Mouse (Mus musculus): ENCODE data around the gene Ewsr1. TPM values are rescaled to one million over a fixed set of nuclear protein-coding genes. Genes with fewer than 3 reads are reported as not detected.
"Not testable (repeated sequence)": the region's sequence is repeated elsewhere in the genome, so short reads cannot be mapped to it uniquely, and the experiment has no call there.

The Ewsr1 gene
- polyA plus RNA-seq, 1 experiment from 2014 or later: 949 TPM

- H3K4me1 ChIP-seq: peaks cover 19% of the 10 kb centered on the region
- 73% methylated on average over 5 of the region's 5 CpGs for WGBS
- H3K27me3 ChIP-seq: no peaks in the 10 kb centered on the region
- no peak overlapping the region for H3K4me3 ChIP-seq
- H3K4me2 ChIP-seq (replicated peaks): peak overlapping the region; percentile 14; the same call in 1 of the 2 replicates
- no peak overlapping the region for H3K27ac ChIP-seq
- H3K9ac ChIP-seq: no peak overlapping the region
- H3K9me3 ChIP-seq: no peaks in the 10 kb centered on the region
- ATAC-seq (ENCODE audit: insufficient number of reproducible peaks, insufficient read depth, low FRiP score, low TSS enrichment): no peak
- H3K36me3 ChIP-seq: peaks cover 20% of the 10 kb centered on the region
Measured at GRCm38 (mm10) chr11:5095877-5096276, 3.2 kb downstream of the Ewsr1 start.

GRCm38 (mm10) chr11:5091706-5092105 is 7.4 kb downstream of the Ewsr1 start:
- Histone ChIP-seq H3K9me3 (no peaks in the 10 kb centered on the region), H3K4me2 (replicated peaks) (no peak overlapping the region), H3K36me3 (peaks cover 54% of the 10 kb centered on the region), H3K4me3 (no peak overlapping the region), H3K27ac (no peak overlapping the region), H3K27me3 (no peaks in the 10 kb centered on the region), H3K9ac (no peak overlapping the region), H3K4me1 (peaks cover 5% of the 10 kb centered on the region)
- no peak for ATAC-seq (ENCODE audit: insufficient number of reproducible peaks, insufficient read depth, low FRiP score, low TSS enrichment)
- 61% methylated on average over 2 of the region's 2 CpGs for WGBS

GRCm38 (mm10) chr11:5089147-5089546 is 9.9 kb downstream of the Ewsr1 start:
- H3K36me3 ChIP-seq: peaks cover 80% of the 10 kb centered on the region
- H3K27ac ChIP-seq: no peak overlapping the region
- no peak overlapping the region for H3K9ac ChIP-seq
- WGBS: 98% methylated on average over 1 of the region's 1 CpGs
- H3K4me1 ChIP-seq: no peaks in the 10 kb centered on the region
- no peaks in the 10 kb centered on the region for H3K9me3 ChIP-seq
- no peak overlapping the region for H3K4me3 ChIP-seq
- no peak for ATAC-seq (ENCODE audit: insufficient number of reproducible peaks, insufficient read depth, low FRiP score, low TSS enrichment)
- no peaks in the 10 kb centered on the region for H3K27me3 ChIP-seq
- no peak overlapping the region for H3K4me2 ChIP-seq (replicated peaks)

GRCm38 (mm10) chr11:5076843-5077242 is 22.2 kb downstream of the Ewsr1 start:
- H3K4me1 ChIP-seq; ATAC-seq (ENCODE audit: insufficient number of reproducible peaks, insufficient read depth, low FRiP score, low TSS enrichment): not testable (repeated sequence)

GRCm38 (mm10) chr11:5075760-5076159 is 23.3 kb downstream of the Ewsr1 start:
- ATAC-seq (ENCODE audit: insufficient number of reproducible peaks, insufficient read depth, low FRiP score, low TSS enrichment): no peak
- H3K4me3 ChIP-seq: no peak overlapping the region
- no peaks in the 10 kb centered on the region for H3K4me1 ChIP-seq
- H3K9me3 ChIP-seq: no peaks in the 10 kb centered on the region
- no peaks in the 10 kb centered on the region for H3K27me3 ChIP-seq
- H3K4me2 ChIP-seq (replicated peaks): no peak overlapping the region
- no peak overlapping the region for H3K9ac ChIP-seq
- H3K27ac ChIP-seq: no peak overlapping the region
- peaks cover 83% of the 10 kb centered on the region for H3K36me3 ChIP-seq

More at GRCm38 (mm10) chr11:5076843-5077242, 22.2 kb downstream of the Ewsr1 start:
- 86% methylated on average over 4 of the region's 5 CpGs for WGBS
- not testable (repeated sequence) for H3K27me3 ChIP-seq; H3K4me2 ChIP-seq (replicated peaks); H3K9ac ChIP-seq; H3K4me3 ChIP-seq; H3K27ac ChIP-seq; H3K9me3 ChIP-seq
- H3K36me3 ChIP-seq: peaks cover 78% of the 10 kb centered on the region

GRCm38 (mm10) chr11:5074882-5075281 is 24.2 kb downstream of the Ewsr1 start:
- Histone ChIP-seq H3K9ac (no peak overlapping the region), H3K9me3 (no peaks in the 10 kb centered on the region), H3K4me3 (no peak overlapping the region), H3K27ac (no peak overlapping the region), H3K4me1 (no peaks in the 10 kb centered on the region), H3K4me2 (replicated peaks) (no peak overlapping the region), H3K36me3 (peaks cover 83% of the 10 kb centered on the region), H3K27me3 (no peaks in the 10 kb centered on the region)
- WGBS: 79% methylated on average over 4 of the region's 4 CpGs
- no peak for ATAC-seq (ENCODE audit: insufficient number of reproducible peaks, insufficient read depth, low FRiP score, low TSS enrichment)

- H3K9ac ChIP-seq: no peak overlapping the region
- H3K36me3 ChIP-seq: peaks cover 53% of the 10 kb centered on the region
- no peak overlapping the region for H3K4me2 ChIP-seq (replicated peaks)
- H3K27me3 ChIP-seq: peaks cover 16% of the 10 kb centered on the region
- H3K4me1 ChIP-seq: peaks cover 15% of the 10 kb centered on the region
- no peak overlapping the region for H3K4me3 ChIP-seq
- ATAC-seq (ENCODE audit: insufficient number of reproducible peaks, insufficient read depth, low FRiP score, low TSS enrichment): no peak
- H3K27ac ChIP-seq: no peak overlapping the region
- 85% methylated on average over 9 of the region's 9 CpGs for WGBS
- no peaks in the 10 kb centered on the region for H3K9me3 ChIP-seq
Measured at GRCm38 (mm10) chr11:5068126-5068971, 30.7 kb downstream of the Ewsr1 start.

- peaks cover 28% of the 10 kb centered on the region for H3K27me3 ChIP-seq
- H3K9ac ChIP-seq: no peak overlapping the region
- H3K4me2 ChIP-seq (replicated peaks): no peak overlapping the region
- no peaks in the 10 kb centered on the region for H3K9me3 ChIP-seq
- no peak overlapping the region for H3K4me3 ChIP-seq
- ATAC-seq (ENCODE audit: insufficient number of reproducible peaks, insufficient read depth, low FRiP score, low TSS enrichment): no peak
- H3K36me3 ChIP-seq: peaks cover 40% of the 10 kb centered on the region
- H3K27ac ChIP-seq: no peak overlapping the region
- H3K4me1 ChIP-seq: peaks cover 26% of the 10 kb centered on the region
Measured at GRCm38 (mm10) chr11:5067063-5067462, 32.0 kb downstream of the Ewsr1 start.

GRCm38 (mm10) chr11:5065056-5065821 is 33.8 kb downstream of the Ewsr1 start, which contains the start of gene Gas2l1:
Gas2l1 (minus strand) TSS chr11:5065327.
- peak within 1 kb of the TSS; percentile 75 for H3K4me3 ChIP-seq
- H3K36me3 ChIP-seq: peaks cover 22% of the 10 kb centered on the region
- peak within 1 kb of the TSS; percentile 80 for H3K4me2 ChIP-seq (replicated peaks)
- ATAC-seq (ENCODE audit: insufficient number of reproducible peaks, insufficient read depth, low FRiP score, low TSS enrichment): peak; percentile 71
- H3K9ac ChIP-seq: peak within 1 kb of the TSS; percentile 64
- under 1% methylated on average over 49 of the region's 50 CpGs for WGBS
- H3K27me3 ChIP-seq: peaks cover 47% of the 10 kb centered on the region
- peaks cover 40% of the 10 kb centered on the region for H3K4me1 ChIP-seq
- H3K9me3 ChIP-seq: no peaks in the 10 kb centered on the region
- H3K27ac ChIP-seq: no peak within 1 kb of the TSS; the same call in 1 of the 2 replicates

- Histone ChIP-seq H3K9ac (peak overlapping the region; percentile 64), H3K36me3 (peaks cover 17% of the 10 kb centered on the region), H3K4me2 (replicated peaks) (peak overlapping the region; percentile 80), H3K9me3 (no peaks in the 10 kb centered on the region), H3K4me3 (peak overlapping the region; percentile 75), H3K27ac (no peak overlapping the region), H3K4me1 (peaks cover 42% of the 10 kb centered on the region), H3K27me3 (peaks cover 54% of the 10 kb centered on the region)
- no peak for ATAC-seq (ENCODE audit: insufficient number of reproducible peaks, insufficient read depth, low FRiP score, low TSS enrichment)
- WGBS: 12% methylated on average over 37 of the region's 38 CpGs
Measured at GRCm38 (mm10) chr11:5064282-5065055, 34.6 kb downstream of the Ewsr1 start.

GRCm38 (mm10) chr11:5063561-5064281 is 35.3 kb downstream of the Ewsr1 start:
- Histone ChIP-seq H3K4me1 (peaks cover 47% of the 10 kb centered on the region), H3K9ac (peak overlapping the region; percentile 64; the same call in 1 of the 2 replicates), H3K27ac (no peak overlapping the region), H3K36me3 (peaks cover 10% of the 10 kb centered on the region), H3K4me3 (peak overlapping the region; percentile 75), H3K4me2 (replicated peaks) (peak overlapping the region; percentile 80), H3K27me3 (peaks cover 62% of the 10 kb centered on the region), H3K9me3 (no peaks in the 10 kb centered on the region)
- ATAC-seq (ENCODE audit: insufficient number of reproducible peaks, insufficient read depth, low FRiP score, low TSS enrichment): no peak
- 47% methylated on average over 31 of the region's 31 CpGs for WGBS

Data from embryonic facial prominence, embryonic 12.5 days (tissue).